Mouse (Mus musculus): ENCODE data around the gene Dyrk4. TPM values are rescaled to one million over a fixed set of nuclear protein-coding genes. Genes with fewer than 3 reads are reported as not detected.

Dyrk4 gene
- total RNA-seq, 2 experiments from 2014 or later = not detected

Other genes with a start within 250 kb of the Dyrk4 start
- 1 to 10 TPM; 3.9 to 4.0 TPM for gene Kcna6, start 181.2 kb downstream of the Dyrk4 start, total RNA-seq (2021)
- gene Ndufa9, start 72.7 kb downstream of the Dyrk4 start, total RNA-seq (2021) = 100 to 1,000 TPM; 241 to 292 TPM
- not detected for gene Akap3, start 68.7 kb downstream of the Dyrk4 start, total RNA-seq (2021)
- 10 to 100 TPM in 1 of 2 experiments, 1 to 10 TPM in 1; 7.0 to 10.1 TPM for gene Rad51ap1, start 17.7 kb upstream of the Dyrk4 start, total RNA-seq (2021)
- gene D6Wsu163e, start 18.1 kb upstream of the Dyrk4 start, total RNA-seq (2021) = 10 to 100 TPM in 1 of 2 experiments, 1 to 10 TPM in 1; 8.7 to 10.3 TPM
- 1 to 10 TPM; 5.2 to 9.8 TPM for gene Fgf6, start 93.7 kb upstream of the Dyrk4 start, total RNA-seq (2021)
- under 1 TPM in 1 of 2 experiments, not detected in 1; 0.14 TPM for gene Fgf23, start 151.1 kb upstream of the Dyrk4 start, total RNA-seq (2021)
- gene Tigar, start 187.7 kb upstream of the Dyrk4 start, total RNA-seq (2021) = 1 to 10 TPM; 8.3 to 8.9 TPM
- gene Ccnd2, start 230.4 kb upstream of the Dyrk4 start, total RNA-seq (2021) = 10 to 100 TPM; 33.2 to 52.1 TPM

Measured in gastrocnemius, postnatal 10 days (tissue).